Mouse (Mus musculus): ENCODE results near the gene Itga3. TPM values are rescaled to one million over a fixed set of nuclear protein-coding genes. Genes with fewer than 3 reads are reported as not detected.

Itga3 gene
- polyA plus RNA-seq, 1 experiment, result 51.1 TPM

GRCm38 (mm10) chr11:95037306-95037705 lies 39.3 kb downstream of the Itga3 start:
- Histone ChIP-seq H3ac (ENCODE audit: control insufficient read depth, insufficient read length, low read depth) (no peak overlapping the region), H3K79me3 (ENCODE audit: low read depth) (no peaks in the 10 kb centered on the region), H3K36me3 (ENCODE audit: control insufficient read depth, insufficient read depth) (no peaks in the 10 kb centered on the region), H3K4me3 (ENCODE audit: insufficient read depth, poor library complexity, severe bottlenecking) (no peak overlapping the region), H3K27me3 (ENCODE audit: control insufficient read depth, insufficient read depth, insufficient read length) (peaks cover 4% of the 10 kb centered on the region), H3K79me2 (ENCODE audit: control insufficient read depth, insufficient read depth) (no peaks in the 10 kb centered on the region)
- TF ChIP-seq FOSL1 (IDR thresholded peaks at IDR 0.05; ENCODE audit: insufficient read depth, low read length, poor library complexity, severe bottlenecking), result no peak
- TF ChIP-seq USF1 (IDR thresholded peaks at IDR 0.05; ENCODE audit: low read depth), result no peak
- no peak for TF ChIP-seq CTCF (IDR thresholded peaks at IDR 0.05; ENCODE audit: control insufficient read depth, insufficient read depth, insufficient read length)
- no peak for TF ChIP-seq MAX (IDR thresholded peaks at IDR 0.05)
- TF ChIP-seq MYOD1 (IDR thresholded peaks at IDR 0.05; ENCODE audit: control insufficient read depth, insufficient read length, low read depth), result no peak

- peaks cover 4% of the 10 kb centered on the region for H3K27me3 ChIP-seq (ENCODE audit: control insufficient read depth, insufficient read depth, insufficient read length)
- H3K79me2 ChIP-seq (ENCODE audit: control insufficient read depth, insufficient read depth), result no peaks in the 10 kb centered on the region
- H3K4me3 ChIP-seq (ENCODE audit: insufficient read depth, poor library complexity, severe bottlenecking), result no peak overlapping the region
These were observed 40.1 kb downstream of the Itga3 start for GRCm38 (mm10) chr11:95036521-95036920.

GRCm38 (mm10) chr11:95034902-95035301 lies 41.7 kb downstream of the Itga3 start:
- H3ac ChIP-seq (ENCODE audit: control insufficient read depth, insufficient read length, low read depth), result no peak overlapping the region
- H3K4me3 ChIP-seq (ENCODE audit: insufficient read depth, poor library complexity, severe bottlenecking), result no peak overlapping the region
- no peaks in the 10 kb centered on the region for H3K79me2 ChIP-seq (ENCODE audit: control insufficient read depth, insufficient read depth)
- H3K27me3 ChIP-seq (ENCODE audit: control insufficient read depth, insufficient read depth, insufficient read length), result peaks cover 4% of the 10 kb centered on the region
- H3K36me3 ChIP-seq (ENCODE audit: control insufficient read depth, insufficient read depth), result no peaks in the 10 kb centered on the region
- TF ChIP-seq CEBPB (IDR thresholded peaks at IDR 0.05; ENCODE audit: low read depth) (no peak), MAX (IDR thresholded peaks at IDR 0.05) (no peak), USF1 (IDR thresholded peaks at IDR 0.05; ENCODE audit: low read depth) (no peak), FOSL1 (IDR thresholded peaks at IDR 0.05; ENCODE audit: insufficient read depth, low read length, poor library complexity, severe bottlenecking) (no peak), MYOD1 (IDR thresholded peaks at IDR 0.05; ENCODE audit: control insufficient read depth, insufficient read length, low read depth) (no peak), CTCF (IDR thresholded peaks at IDR 0.05; ENCODE audit: control insufficient read depth, insufficient read depth, insufficient read length) (no peak), MYOG (IDR thresholded peaks at IDR 0.05; ENCODE audit: control insufficient read depth, extremely low read depth, insufficient read length) (no peak)
- no peaks in the 10 kb centered on the region for H3K79me3 ChIP-seq (ENCODE audit: low read depth)

More at GRCm38 (mm10) chr11:95036521-95036920, 40.1 kb downstream of the Itga3 start:
- Histone ChIP-seq H3K36me3 (ENCODE audit: control insufficient read depth, insufficient read depth) (no peaks in the 10 kb centered on the region), H3K79me3 (ENCODE audit: low read depth) (no peaks in the 10 kb centered on the region), H3ac (ENCODE audit: control insufficient read depth, insufficient read length, low read depth) (no peak overlapping the region)
- TF ChIP-seq MYOD1 (IDR thresholded peaks at IDR 0.05; ENCODE audit: control insufficient read depth, insufficient read length, low read depth) (no peak), MAX (IDR thresholded peaks at IDR 0.05) (no peak), CEBPB (IDR thresholded peaks at IDR 0.05; ENCODE audit: low read depth) (no peak), MYOG (IDR thresholded peaks at IDR 0.05; ENCODE audit: control insufficient read depth, extremely low read depth, insufficient read length) (no peak), FOSL1 (IDR thresholded peaks at IDR 0.05; ENCODE audit: insufficient read depth, low read length, poor library complexity, severe bottlenecking) (no peak), USF1 (IDR thresholded peaks at IDR 0.05; ENCODE audit: low read depth) (no peak)

- Histone ChIP-seq H3K36me3 (ENCODE audit: control insufficient read depth, insufficient read depth) (no peaks in the 10 kb centered on the region), H3K79me3 (ENCODE audit: low read depth) (no peaks in the 10 kb centered on the region), H3K27me3 (ENCODE audit: control insufficient read depth, insufficient read depth, insufficient read length) (peaks cover 4% of the 10 kb centered on the region), H3K4me3 (ENCODE audit: insufficient read depth, poor library complexity, severe bottlenecking) (no peak overlapping the region), H3ac (ENCODE audit: control insufficient read depth, insufficient read length, low read depth) (no peak overlapping the region), H3K79me2 (ENCODE audit: control insufficient read depth, insufficient read depth) (no peaks in the 10 kb centered on the region)
- TF ChIP-seq MYOD1 (IDR thresholded peaks at IDR 0.05; ENCODE audit: control insufficient read depth, insufficient read length, low read depth), result no peak
These were observed 43.0 kb downstream of the Itga3 start for GRCm38 (mm10) chr11:95033617-95034016.

GRCm38 (mm10) chr11:95032945-95033344 lies 43.7 kb downstream of the Itga3 start:
- Histone ChIP-seq H3K79me2 (ENCODE audit: control insufficient read depth, insufficient read depth) (no peaks in the 10 kb centered on the region), H3K36me3 (ENCODE audit: control insufficient read depth, insufficient read depth) (no peaks in the 10 kb centered on the region), H3ac (ENCODE audit: control insufficient read depth, insufficient read length, low read depth) (no peak overlapping the region), H3K4me3 (ENCODE audit: insufficient read depth, poor library complexity, severe bottlenecking) (no peak overlapping the region), H3K27me3 (ENCODE audit: control insufficient read depth, insufficient read depth, insufficient read length) (peaks cover 4% of the 10 kb centered on the region), H3K79me3 (ENCODE audit: low read depth) (no peaks in the 10 kb centered on the region)
- TF ChIP-seq FOSL1 (IDR thresholded peaks at IDR 0.05; ENCODE audit: insufficient read depth, low read length, poor library complexity, severe bottlenecking), result no peak

GRCm38 (mm10) chr11:95027850-95028470 lies 48.6 kb downstream of the Itga3 start:
- H3K36me3 ChIP-seq (ENCODE audit: control insufficient read depth, insufficient read depth), result peaks cover 10% of the 10 kb centered on the region
- no peak overlapping the region for H3K4me3 ChIP-seq (ENCODE audit: insufficient read depth, poor library complexity, severe bottlenecking)
- H3K79me3 ChIP-seq (ENCODE audit: low read depth), result no peaks in the 10 kb centered on the region
- no peak for TF ChIP-seq FOSL1 (IDR thresholded peaks at IDR 0.05; ENCODE audit: insufficient read depth, low read length, poor library complexity, severe bottlenecking)
- no peaks in the 10 kb centered on the region for H3K79me2 ChIP-seq (ENCODE audit: control insufficient read depth, insufficient read depth)
- no peaks in the 10 kb centered on the region for H3K27me3 ChIP-seq (ENCODE audit: control insufficient read depth, insufficient read depth, insufficient read length)
- H3ac ChIP-seq (ENCODE audit: control insufficient read depth, insufficient read length, low read depth), result no peak overlapping the region
